Mouse (Mus musculus) yolk sac, embryonic 10.5 days (tissue): ENCODE data around the gene Il10rb.

Source experiments
- DNase-seq: peaks from one replicate; pipeline ENCODE4 v3.0.0-alpha.2; 2017; ENCODE audit warnings: low spot score

Il10rb gene

DNA sequence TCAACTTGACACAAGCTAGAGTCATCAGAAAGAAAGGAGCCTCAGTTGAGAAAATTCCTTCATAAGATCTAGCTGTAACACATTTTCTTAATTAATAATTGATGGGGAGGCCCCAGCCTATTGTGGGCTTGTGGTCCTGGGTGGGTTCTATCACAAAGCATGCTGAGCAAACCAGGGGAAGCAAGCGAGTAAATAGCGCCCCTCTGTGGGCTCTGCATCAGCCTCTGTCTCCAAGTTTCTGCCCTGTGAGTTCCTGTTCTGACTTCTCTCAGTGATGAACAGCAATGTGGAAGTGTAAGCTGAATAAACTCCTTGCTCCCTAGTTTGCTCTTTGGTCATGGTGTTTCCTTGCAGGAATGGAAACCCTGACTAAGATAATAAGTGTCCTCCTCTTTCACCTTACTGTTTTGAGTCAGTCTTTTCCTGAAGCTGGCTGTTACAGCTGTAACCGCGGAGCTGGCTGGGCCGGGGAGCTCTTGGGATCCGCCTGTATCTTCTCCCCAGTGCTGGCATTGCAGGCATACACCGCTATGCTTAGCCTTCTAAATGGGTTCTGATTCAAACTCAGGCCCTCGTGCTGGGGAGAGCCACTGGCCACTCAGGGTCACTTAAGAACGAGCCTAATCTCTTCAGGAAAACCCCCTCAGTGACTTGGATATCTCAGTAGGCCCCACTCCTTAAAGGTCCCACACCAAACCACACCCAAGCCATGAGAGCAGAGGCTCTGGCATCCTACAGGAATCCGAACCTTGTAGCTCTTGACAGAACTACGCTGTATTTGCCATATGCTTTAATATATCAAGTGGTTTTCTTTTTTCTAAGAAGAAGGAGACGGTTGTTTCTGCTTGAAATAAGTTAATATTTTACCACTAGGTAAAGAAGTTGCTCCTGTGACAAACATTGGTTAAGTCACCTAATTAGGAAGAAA, 44.4 kb downstream of the Il10rb start:
- DNase-seq, result no peak

DNA sequence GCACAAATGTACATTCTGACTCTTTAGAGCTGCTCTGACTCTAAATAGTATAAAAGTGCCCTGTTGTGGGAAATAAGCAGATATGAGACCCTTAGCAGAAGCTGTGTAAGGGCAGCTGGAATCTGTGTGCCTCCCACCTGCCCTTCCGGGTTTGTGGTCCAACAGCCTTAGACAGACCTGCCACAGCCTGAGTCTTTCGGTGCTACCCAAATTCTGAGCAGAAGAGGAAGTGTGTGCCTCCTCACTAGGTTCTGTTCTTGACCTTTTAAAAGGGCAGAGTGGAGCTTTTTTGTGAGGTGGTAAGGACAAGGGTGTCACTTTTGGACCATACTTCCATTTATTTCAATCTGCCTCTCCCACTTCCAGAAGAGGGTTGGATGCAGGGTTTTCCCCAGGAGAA, 46.0 kb downstream of the Il10rb start:
- no peak for DNase-seq

- no peak for DNase-seq
Measured at GRCm38 (mm10) chr16:91452363-91452896, 46.5 kb downstream of the Il10rb start.

GRCm38 (mm10) chr16:91455868-91456267, 49.9 kb downstream of the Il10rb start:
- DNase-seq, result no peak

GRCm38 (mm10) chr16:91458301-91458746, 52.4 kb downstream of the Il10rb start:
- DNase-seq, result no peak

DNA sequence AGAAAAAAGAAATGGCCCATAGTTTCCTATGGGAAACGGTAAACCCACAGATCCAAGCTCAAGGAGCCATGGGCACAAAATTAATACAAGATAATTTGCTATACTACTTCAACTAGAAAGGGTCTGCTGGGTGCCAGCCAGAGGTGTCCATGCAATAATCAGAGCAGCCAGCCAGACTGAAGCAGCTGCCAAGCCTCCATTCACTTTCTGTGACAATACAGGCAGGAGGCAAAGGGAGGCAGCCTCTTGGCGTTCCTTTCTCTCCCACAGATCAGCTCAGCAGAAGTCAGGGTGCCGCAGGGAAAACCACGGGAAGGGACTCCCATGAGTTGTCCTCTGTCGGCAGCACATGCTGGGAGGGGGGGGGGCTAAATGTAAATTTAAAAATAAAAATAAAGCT, 53.0 kb downstream of the Il10rb start:
- DNase-seq, result no peak

- DNase-seq, result no peak
Measured at GRCm38 (mm10) chr16:91459396-91459795, 53.4 kb downstream of the Il10rb start.

DNA sequence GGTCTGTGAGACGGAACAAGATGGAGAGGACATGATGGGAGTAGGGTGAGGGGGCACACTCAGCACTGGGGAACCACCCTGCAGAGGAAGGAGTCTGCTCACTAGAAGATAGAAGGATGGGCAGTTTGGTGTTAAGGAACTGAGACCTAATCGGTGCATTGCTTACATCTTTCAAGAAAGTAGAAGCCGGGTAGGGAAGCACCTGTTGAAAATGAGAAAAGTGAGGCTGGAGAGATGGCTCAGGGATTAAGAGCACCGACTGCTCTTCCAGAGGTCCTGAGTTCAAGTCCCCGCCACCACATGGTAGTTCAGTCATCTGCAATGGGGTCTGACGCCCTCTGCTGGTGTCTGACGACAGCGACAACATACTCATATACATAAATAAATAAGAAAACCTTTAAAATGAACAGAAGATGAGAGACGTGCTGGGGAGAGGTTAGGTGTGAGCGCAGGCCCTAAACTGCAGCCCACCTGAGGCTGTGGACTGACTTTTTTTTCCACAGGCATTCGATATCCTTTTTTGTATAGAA, 53.9 kb downstream of the Il10rb start:
- no peak for DNase-seq

DNA sequence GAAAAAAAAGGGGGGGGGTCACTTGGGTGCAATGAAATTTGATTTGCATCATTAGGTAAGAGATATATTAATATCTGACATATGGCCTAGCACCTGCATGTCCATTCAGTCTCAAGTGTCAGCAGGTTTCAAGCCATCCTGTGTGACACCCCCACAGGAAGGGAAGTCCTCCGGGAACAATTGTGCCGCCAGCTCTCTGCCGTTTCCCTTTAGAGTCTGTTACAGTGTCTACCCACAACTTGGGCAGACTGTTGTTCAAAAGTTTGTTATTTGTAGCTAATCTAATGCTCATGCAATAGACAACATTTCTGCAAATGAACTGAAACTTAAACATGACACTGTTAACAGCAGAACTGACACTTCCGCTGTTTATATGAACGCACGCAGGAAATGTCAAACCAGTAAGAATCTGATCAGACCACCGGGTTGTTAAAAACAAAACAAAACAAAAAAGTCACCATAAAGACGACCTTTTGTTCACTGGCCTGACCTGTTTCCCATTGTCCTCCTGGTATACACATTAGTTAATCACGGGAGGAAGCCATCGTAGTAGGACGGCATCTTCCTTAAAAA, 55.2 kb downstream of the Il10rb start:
- no peak for DNase-seq

GRCm38 (mm10) chr16:91461773-91462181, 55.8 kb downstream of the Il10rb start:
- no peak for DNase-seq

- DNase-seq, result no peak
Measured at GRCm38 (mm10) chr16:91462644-91463043, 56.7 kb downstream of the Il10rb start.

DNA sequence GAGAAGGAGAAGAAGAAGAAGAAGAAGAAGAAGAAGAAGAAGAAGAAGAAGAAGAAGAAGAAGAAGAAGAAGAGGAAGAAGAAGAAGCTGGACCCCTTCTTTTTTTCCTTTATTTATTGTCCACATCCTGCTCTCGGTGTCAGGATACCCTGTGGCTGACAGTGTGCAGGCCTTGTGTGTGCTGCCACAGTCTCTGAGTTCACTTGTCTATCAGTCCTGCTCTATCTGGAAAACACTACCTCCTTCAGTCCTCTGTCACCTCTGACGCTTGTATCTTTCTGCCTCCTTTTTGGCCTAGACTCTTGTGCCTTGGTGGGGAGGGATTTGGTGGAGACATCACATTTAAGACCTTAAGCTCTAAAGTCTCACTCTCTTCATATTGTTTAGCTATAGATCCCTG, 57.4 kb downstream of the Il10rb start:
- no peak for DNase-seq

DNA sequence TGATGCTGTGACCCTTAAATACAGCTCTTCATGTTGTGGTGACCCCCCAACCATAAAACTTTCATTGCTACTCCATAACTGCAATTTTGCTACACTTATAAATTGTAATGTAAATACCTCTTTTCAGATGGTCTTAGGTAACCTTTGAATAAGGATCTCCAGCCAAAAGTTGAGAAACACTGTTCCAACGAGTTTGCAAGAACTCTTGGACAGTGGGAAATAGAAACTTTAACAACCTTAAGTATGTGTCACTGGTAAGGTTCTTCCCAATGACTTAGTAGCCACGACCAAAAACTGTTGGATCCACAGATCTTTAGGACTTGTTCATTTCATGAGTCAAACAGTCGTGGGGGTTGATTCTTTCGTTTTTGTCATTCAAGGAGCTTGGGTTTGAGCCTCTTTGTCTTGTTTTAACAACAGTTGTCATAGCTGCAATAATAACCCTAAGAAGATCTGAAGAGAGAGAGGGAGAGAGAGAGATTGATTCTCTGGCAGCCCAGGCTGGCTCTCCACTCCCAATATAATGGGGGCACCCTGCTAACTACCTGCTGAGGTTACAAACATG, 58.0 kb downstream of the Il10rb start:
- no peak for DNase-seq

DNA sequence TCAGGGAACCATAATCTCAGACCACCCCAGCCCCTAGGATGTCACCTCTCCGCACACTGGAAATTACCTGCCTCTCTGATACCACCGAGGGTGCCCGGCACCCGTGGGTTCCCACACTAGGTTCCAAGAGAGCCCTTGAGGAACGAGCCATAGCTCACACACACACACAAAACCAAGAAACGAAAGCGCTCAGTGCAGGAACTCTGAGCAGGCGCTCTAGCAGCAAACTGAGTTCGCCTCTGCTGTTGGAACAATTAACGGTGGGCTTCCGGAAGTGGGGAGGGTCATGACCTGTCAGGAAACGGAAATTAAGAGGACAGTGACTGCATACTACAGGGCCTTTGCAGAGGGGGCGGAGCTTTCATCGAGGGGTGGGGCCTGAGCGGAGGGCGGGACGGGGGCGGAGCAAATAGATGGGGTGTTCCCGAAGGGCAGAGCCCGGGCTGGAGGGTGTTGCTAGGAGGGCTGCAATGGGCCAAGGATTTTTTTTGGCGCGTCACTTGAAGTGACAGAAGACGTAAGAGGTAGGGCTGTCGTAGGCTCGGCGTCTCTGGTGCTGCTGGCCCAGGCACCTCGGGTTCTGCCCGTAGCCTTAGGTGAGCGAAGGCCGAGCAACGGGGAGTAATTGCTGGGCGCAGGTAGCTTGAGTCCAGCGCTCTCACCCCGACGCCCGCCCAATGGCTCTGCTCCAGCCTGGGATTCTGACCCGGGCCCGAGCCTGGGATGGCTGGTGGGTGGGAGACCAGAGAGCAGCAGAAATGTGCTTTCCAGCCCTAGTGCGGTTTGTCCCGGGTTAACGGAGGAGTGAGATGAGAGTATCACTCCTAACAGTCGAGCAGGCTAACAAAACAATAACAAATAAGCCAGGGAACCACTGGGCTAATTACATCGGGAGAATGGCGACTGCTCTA, 58.9 kb downstream of the Il10rb start:
- peak; percentile 99 for DNase-seq

DNA sequence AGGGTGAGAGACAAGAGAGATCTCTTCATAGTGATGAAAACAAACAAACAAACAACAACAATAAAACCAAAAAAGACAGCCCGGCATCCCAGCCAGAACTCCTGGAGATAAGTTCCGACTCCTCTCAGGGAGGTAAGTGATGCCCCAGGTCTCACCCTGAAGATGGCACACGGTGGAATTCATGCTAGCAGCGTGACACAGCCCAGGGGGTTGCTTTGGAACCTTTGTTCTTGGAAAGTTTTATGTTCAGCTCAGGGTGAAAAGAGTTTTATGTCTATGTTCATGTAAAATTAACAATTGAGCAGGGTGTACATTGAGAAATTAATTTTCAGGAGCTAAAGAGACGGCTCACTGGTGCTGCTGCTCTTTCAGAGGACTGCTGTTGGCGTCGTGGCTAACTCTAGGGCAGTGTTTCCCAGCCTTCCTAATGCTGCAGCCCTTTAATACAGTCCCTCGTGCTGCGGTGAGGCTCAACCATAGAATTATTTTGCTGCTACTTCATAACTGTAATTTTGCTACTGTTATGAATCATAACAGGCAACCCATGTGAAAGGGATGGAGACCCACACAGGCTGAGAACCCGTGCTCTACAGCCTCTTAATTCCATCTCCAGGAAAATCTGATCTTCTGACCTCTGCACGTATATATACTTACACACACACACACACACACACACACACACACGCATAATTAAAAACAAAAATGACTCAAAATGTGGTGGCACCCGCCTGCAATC, 59.7 kb downstream of the Il10rb start:
- no peak for DNase-seq

DNA sequence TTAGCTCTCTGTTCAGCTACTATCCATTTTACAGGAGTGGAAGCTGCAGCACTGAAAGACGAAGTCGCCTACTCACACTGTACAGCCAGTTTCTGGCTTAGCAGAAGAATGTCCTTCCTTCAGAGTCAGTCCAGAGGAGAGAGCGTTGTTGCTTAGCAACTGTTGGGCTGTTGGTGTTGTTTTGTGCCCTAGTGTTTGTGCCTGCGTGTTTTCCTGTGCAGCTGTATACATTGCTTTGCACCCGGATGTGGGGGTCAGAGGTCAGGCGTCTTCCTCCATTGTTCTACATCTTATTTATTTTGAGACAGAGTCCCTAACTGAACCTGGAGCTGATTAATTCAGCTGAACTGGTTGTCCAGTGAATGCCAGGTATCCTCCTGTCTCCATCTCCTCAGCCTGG, 60.6 kb downstream of the Il10rb start:
- peak; percentile 44 for DNase-seq

DNA sequence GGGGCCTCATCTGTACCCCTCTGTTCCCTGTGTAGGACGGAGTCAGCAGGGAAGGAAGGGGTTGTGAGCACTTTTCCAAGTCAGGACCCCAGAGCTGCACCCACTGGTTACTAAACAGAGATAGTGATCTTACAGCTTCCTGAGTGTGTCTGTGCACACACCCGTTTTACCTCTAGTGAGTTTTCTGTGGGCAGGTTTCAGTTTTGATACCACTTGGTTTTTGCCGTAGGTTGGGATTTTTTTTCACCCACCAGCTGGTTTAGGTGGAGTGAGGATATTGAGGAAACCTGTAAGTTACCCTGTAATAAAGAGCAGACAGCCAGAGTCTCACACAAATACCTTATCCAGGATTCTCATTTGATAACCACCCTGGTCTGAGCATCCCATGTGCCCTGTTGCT, 64.5 kb downstream of the Il10rb start:
- no peak for DNase-seq

DNA sequence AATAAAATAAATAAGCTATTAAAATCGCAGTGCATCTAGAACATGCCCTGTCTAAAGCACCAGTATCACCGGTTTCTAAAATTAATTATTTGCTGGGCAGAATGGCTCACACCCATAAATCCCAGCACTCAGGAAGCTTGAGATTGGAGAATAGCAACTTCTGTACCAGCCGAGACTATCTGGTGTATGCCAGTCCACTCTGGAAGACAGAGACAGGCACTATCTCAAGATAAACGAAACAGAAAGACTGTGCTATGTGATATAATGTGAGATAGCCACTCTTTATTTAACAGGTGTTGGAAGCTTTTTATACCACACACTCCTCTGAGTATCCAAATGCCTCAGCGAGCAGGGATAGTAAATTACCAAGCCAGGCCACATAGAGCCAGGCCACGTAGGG, 65.5 kb downstream of the Il10rb start:
- DNase-seq, result no peak
